ENCODE assay signal across 22 mouse cellular contexts in genomic region chr5:113506065-113506464, GRCm38 (mm10). TPM values are rescaled to one million over a fixed set of nuclear protein-coding genes. Genes with fewer than 3 reads are reported as not detected.
DNase-seq lines count a peak whose midpoint lies in the region; TF ChIP-seq lines count a peak whose summit lies in the region.
"Had no signal": no experiment of that assay in that cellular context is flagged by ENCODE, and none has a peak within 500 bp of the region (broad histone marks: within the 10 kb centered on the region; RNA-seq: fewer than 3 reads in every experiment).

No protein-coding gene starts in this region.

- no peak for TF ChIP-seq CTCF in layer of hippocampus, adult 2 months (conservative IDR thresholded peaks at IDR 0.05)

- H3K4me3 ChIP-seq in layer of hippocampus, adult 2 months: no peak overlapping the region
- H3K4me3 ChIP-seq: forebrain, embryonic 13.5 days; heart, embryonic 10.5 days; limb, embryonic 12.5 days had no signal

- peak overlapping the region; percentile 78; the same call in 1 of the 2 replicates for H3K27ac ChIP-seq in layer of hippocampus, adult 2 months
- H3K27ac ChIP-seq: heart, embryonic 10.5 days; limb, embryonic 12.5 days; macrophage had no signal

- DNase-seq in layer of hippocampus, adult 2 months (ENCODE audit: low spot score in 2 of 2): no peak
- no peak for DNase-seq in layer of hippocampus, postnatal 25 days (ENCODE audit: extremely low spot score in 1 of 2, low spot score in 1 of 2)
- peak; percentile 54 for DNase-seq in 416B (ENCODE audit: low read depth)
- peak; percentile 19 for DNase-seq in CD4-positive helper T cell, adult 2 months (ENCODE audit: low read depth, low spot score)
- DNase-seq in induced T-regulatory cell, adult 2 months (ENCODE audit: low read depth): peak; percentile 23
- DNase-seq in testis, postnatal 14 days (ENCODE audit: low spot score): no peak
- no peak for DNase-seq in thymus, postnatal 25 days
- DNase-seq: adrenal gland, postnatal 36 days; cerebellum, adult 11 months; cerebellum, postnatal 10 days; embryo, embryonic 11 days; heart, postnatal 4 days; kidney, adult 9 months; kidney, postnatal 14 days; layer of hippocampus, postnatal 36 days; liver, postnatal 0 days; thymus, postnatal 14 days had no signal

RNA-seq across cellular contexts. Expression of gene Wscd2, which starts 15.9 kb away (rescaled TPM):
- total RNA-seq in layer of hippocampus, adult 2 months (2021): 10 to 100 TPM; 85.0 to 89.1 TPM
- total RNA-seq in layer of hippocampus, postnatal 25 days (2021): 10 to 100 TPM; 84.5 to 89.7 TPM
- total RNA-seq: granulocyte monocyte progenitor cell, adult 5-6 weeks had no signal

Comparison
In these comparisons a context has a peak if more than half of its experiments do, and no peak if none do; other contexts are left out.
1. DNase-seq: peak in 416B (single experiment), CD4-positive helper T cell, adult 2 months (single experiment) and induced T-regulatory cell, adult 2 months (single experiment); none in layer of hippocampus, adult 2 months (0 of 2), layer of hippocampus, postnatal 25 days (0 of 2), testis, postnatal 14 days (single experiment) and thymus, postnatal 25 days (single experiment).